Mouse (Mus musculus) myocyte (in vitro differentiated cells): ENCODE measurements around the gene P2rx6.

Experiments
- CEBPB ChIP-seq: IDR thresholded peaks from 2 replicates; pipeline ENCODE4 v1.6.1; 2011; ENCODE audit warnings: mild to moderate bottlenecking, moderate library complexity; ENCODE audit not compliant: poor library complexity, insufficient read depth, severe bottlenecking
- E2F4 ChIP-seq: IDR thresholded peaks from one replicate; pipeline ENCODE4 v1.6.1; 2011; ENCODE audit warnings: mild to moderate bottlenecking, control low read depth, moderate library complexity; ENCODE audit not compliant: insufficient read depth
- MAX ChIP-seq: IDR thresholded peaks from one replicate; pipeline ENCODE4 v1.6.1; 2011; ENCODE audit warnings: low read depth, mild to moderate bottlenecking, control low read depth
- MYOD1 ChIP-seq, 3 experiments: IDR thresholded peaks; one replicate each; pipeline ENCODE4 v1.6.1; 2011; ENCODE audit warnings: control low read depth in 2 of 3, low read depth in 2 of 3, mild to moderate bottlenecking in 2 of 3, moderate library complexity in 1 of 3; ENCODE audit not compliant: insufficient read length in 2 of 3, control insufficient read depth in 1 of 3
- MYOG ChIP-seq, 3 experiments: IDR thresholded peaks; one replicate each; pipeline ENCODE4 v1.6.1; 2011; ENCODE audit warnings: control low read depth in 2 of 3, low read depth in 2 of 3, mild to moderate bottlenecking in 2 of 3; ENCODE audit not compliant: insufficient read length in 2 of 3, control insufficient read depth in 1 of 3, insufficient read depth in 1 of 3
- POLR2A ChIP-seq: IDR thresholded peaks from one replicate; pipeline ENCODE4 v1.6.1; 2011; ENCODE audit warnings: low read depth, mild to moderate bottlenecking, control low read depth, moderate library complexity; ENCODE audit not compliant: insufficient read length
- POLR2AphosphoS2 ChIP-seq: IDR thresholded peaks from one replicate; pipeline ENCODE4 v1.6.1; 2011; ENCODE audit warnings: low read depth, control low read depth; ENCODE audit not compliant: insufficient read length
- REST ChIP-seq: IDR thresholded peaks from one replicate; pipeline ENCODE4 v1.6.1; 2011; ENCODE audit warnings: mild to moderate bottlenecking, control low read depth, moderate library complexity; ENCODE audit not compliant: insufficient read depth, insufficient read length
- SRF ChIP-seq: IDR thresholded peaks from one replicate; pipeline ENCODE4 v1.6.1; 2011; ENCODE audit warnings: low read depth; ENCODE audit not compliant: control insufficient read depth, insufficient read length
- TCF12 ChIP-seq: IDR thresholded peaks from one replicate; pipeline ENCODE4 v1.6.1; 2011; ENCODE audit warnings: mild to moderate bottlenecking, control low read depth; ENCODE audit not compliant: poor library complexity, insufficient read depth, severe bottlenecking
- TCF3 ChIP-seq: IDR thresholded peaks from one replicate; pipeline ENCODE4 v1.6.1; 2011; ENCODE audit warnings: low read depth, control low read depth; ENCODE audit not compliant: insufficient read length
- USF1 ChIP-seq: IDR thresholded peaks from one replicate; pipeline ENCODE4 v1.6.1; 2011; ENCODE audit warnings: low read depth, mild to moderate bottlenecking, control low read depth, moderate library complexity

DNA sequence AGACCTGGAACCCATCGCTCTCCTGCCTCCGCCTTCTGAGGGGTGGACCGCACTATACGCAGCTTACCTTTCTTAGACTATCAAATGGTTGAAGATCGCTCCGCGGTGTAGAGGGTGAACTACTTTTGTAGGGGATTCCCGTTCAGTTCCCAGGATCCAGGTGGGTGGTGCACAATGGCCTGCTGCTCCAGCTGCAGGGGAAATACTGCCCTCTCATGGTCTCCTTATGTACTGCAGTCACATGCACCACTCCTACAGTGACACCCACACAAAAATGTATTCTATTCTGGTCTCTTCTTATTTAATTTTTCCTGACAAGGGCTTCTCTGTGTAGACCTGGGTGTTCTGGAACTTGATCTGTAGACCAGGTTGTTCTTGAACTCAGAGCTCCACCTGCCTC is 21.4 kb downstream of the P2rx6 start, which contains the start of gene Slc7a4:
- TF ChIP-seq MYOD1 (IDR thresholded peaks at IDR 0.05; ENCODE audit: control insufficient read depth in 1 of 3, insufficient read length in 2 of 3, low read depth in 2 of 3) (no peak), SRF (no peak), POLR2A (no peak), MAX (no peak), E2F4 (no peak), TCF3 (no peak), MYOG (IDR thresholded peaks at IDR 0.05; ENCODE audit: control insufficient read depth in 1 of 3, insufficient read depth in 1 of 3, insufficient read length in 2 of 3, low read depth in 2 of 3) (no peak), TCF12 (no peak), USF1 (no peak), POLR2AphosphoS2 (no peak), CEBPB (no peak), REST (no peak)
